Mouse (Mus musculus): ENCODE measurements at regions not wholly inside any gene's neighbourhood (a gene's known extent, or its start where the extent isn't known, plus 50 kb on each side); places are given as distances from the start of the nearest gene placed in this dataset.

- 71% methylated on average over 5 of the region's 5 CpGs for WGBS
- H3K4me1 ChIP-seq (ENCODE audit: control insufficient read depth, insufficient read depth, low read length): peaks cover 4% of the 10 kb centered on the region
- no peak for TF ChIP-seq CTCF (IDR thresholded peaks at IDR 0.05; ENCODE audit: control insufficient read depth, insufficient read depth, low read length)
- no peak for TF ChIP-seq POLR2A (IDR thresholded peaks at IDR 0.05; ENCODE audit: borderline replicate concordance, control insufficient read depth, low read depth, low read length)
- H3K27ac ChIP-seq (ENCODE audit: control insufficient read depth, insufficient read depth, low read depth, low read length, poor library complexity): no peak overlapping the region
- H3K4me3 ChIP-seq (replicated peaks; ENCODE audit: control insufficient read depth, low read depth, low read length): no peak overlapping the region
Observed at GRCm38 (mm10) chr2:174876886-174877285, 116.5 kb downstream of the Edn3 start.

DNA sequence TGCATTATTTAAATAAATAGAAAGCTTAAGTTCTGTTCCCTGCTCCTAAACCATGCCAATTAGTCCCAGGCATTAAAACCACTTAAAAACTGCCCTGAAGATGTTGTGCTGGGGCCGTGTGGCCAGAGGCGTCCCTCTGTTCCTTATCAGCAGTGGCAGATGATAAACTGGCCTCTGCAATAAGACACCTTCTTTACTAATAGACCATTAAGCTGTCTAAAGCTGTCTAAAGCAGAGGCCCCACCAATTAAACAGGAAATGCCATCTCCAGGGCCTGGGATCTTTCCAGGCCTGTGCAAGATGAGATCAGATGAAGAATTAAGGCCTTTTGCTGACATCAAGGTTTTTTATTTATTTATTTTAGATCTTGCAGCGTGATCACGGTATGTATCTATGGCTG, 118.6 kb downstream of the Edn3 start:
- Histone ChIP-seq H3K27ac (ENCODE audit: control insufficient read depth, insufficient read depth, low read depth, low read length, poor library complexity) (no peak overlapping the region), H3K4me1 (ENCODE audit: control insufficient read depth, insufficient read depth, low read length) (no peaks in the 10 kb centered on the region; the same call in 1 of the 2 replicates), H3K4me3 (replicated peaks; ENCODE audit: control insufficient read depth, low read depth, low read length) (no peak overlapping the region)
- TF ChIP-seq CTCF (IDR thresholded peaks at IDR 0.05; ENCODE audit: control insufficient read depth, insufficient read depth, low read length): no peak
- TF ChIP-seq POLR2A (IDR thresholded peaks at IDR 0.05; ENCODE audit: borderline replicate concordance, control insufficient read depth, low read depth, low read length): no peak
- WGBS: 76% methylated on average over 4 of the region's 4 CpGs

DNA sequence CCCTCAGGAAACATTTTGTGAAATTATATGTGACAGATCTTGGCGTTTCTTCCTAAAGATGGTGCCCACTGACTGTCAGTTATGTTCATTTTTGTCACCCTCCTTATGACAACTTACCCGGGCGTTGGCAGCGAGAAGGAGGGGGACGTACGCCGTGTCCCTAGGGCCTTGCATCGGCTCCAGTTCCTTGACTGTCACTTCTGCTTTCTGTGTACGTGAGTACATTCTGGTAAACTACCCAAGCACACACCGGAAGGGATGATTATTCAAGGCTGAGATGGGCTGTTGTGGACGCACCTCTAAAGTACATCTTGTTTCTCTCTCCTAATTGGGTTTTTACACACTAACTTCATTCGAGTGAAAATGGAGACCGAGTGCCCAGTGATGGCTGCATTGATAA, 120.2 kb downstream of the Edn3 start:
- WGBS: 39% methylated on average over 13 of the region's 13 CpGs
- TF ChIP-seq CTCF (IDR thresholded peaks at IDR 0.05; ENCODE audit: control insufficient read depth, insufficient read depth, low read length): no peak
- TF ChIP-seq POLR2A (IDR thresholded peaks at IDR 0.05; ENCODE audit: borderline replicate concordance, control insufficient read depth, low read depth, low read length): no peak; the same call in 1 of the 2 replicates
- Histone ChIP-seq H3K4me3 (replicated peaks; ENCODE audit: control insufficient read depth, low read depth, low read length) (no peak overlapping the region), H3K27ac (ENCODE audit: control insufficient read depth, insufficient read depth, low read depth, low read length, poor library complexity) (peak overlapping the region; percentile 18; the same call in 1 of the 2 replicates), H3K4me1 (ENCODE audit: control insufficient read depth, insufficient read depth, low read length) (no peaks in the 10 kb centered on the region; the same call in 1 of the 2 replicates)

GRCm38 (mm10) chr2:174884232-174885225, 124.1 kb downstream of the Edn3 start:
- Histone ChIP-seq H3K4me1 (ENCODE audit: control insufficient read depth, insufficient read depth, low read length) (no peaks in the 10 kb centered on the region; the same call in 1 of the 2 replicates), H3K4me3 (replicated peaks; ENCODE audit: control insufficient read depth, low read depth, low read length) (no peak overlapping the region), H3K27ac (ENCODE audit: control insufficient read depth, insufficient read depth, low read depth, low read length, poor library complexity) (no peak overlapping the region)
- 76% methylated on average over 19 of the region's 19 CpGs for WGBS
- no peak for TF ChIP-seq CTCF (IDR thresholded peaks at IDR 0.05; ENCODE audit: control insufficient read depth, insufficient read depth, low read length)
- no peak for TF ChIP-seq POLR2A (IDR thresholded peaks at IDR 0.05; ENCODE audit: borderline replicate concordance, control insufficient read depth, low read depth, low read length)

GRCm38 (mm10) chr2:174892658-174893057, 117.4 kb upstream of the Gm14444 start:
- H3K4me3 ChIP-seq (replicated peaks; ENCODE audit: control insufficient read depth, low read depth, low read length): no peak overlapping the region
- no peak overlapping the region for H3K27ac ChIP-seq (ENCODE audit: control insufficient read depth, insufficient read depth, low read depth, low read length, poor library complexity)
- H3K4me1 ChIP-seq (ENCODE audit: control insufficient read depth, insufficient read depth, low read length): no peaks in the 10 kb centered on the region
- TF ChIP-seq CTCF (IDR thresholded peaks at IDR 0.05; ENCODE audit: control insufficient read depth, insufficient read depth, low read length): no peak
- no peak for TF ChIP-seq POLR2A (IDR thresholded peaks at IDR 0.05; ENCODE audit: borderline replicate concordance, control insufficient read depth, low read depth, low read length)
- WGBS: 80% methylated on average over 7 of the region's 7 CpGs

GRCm38 (mm10) chr2:174897424-174897823, 112.6 kb upstream of the Gm14444 start:
- no peak overlapping the region for H3K4me3 ChIP-seq (replicated peaks; ENCODE audit: control insufficient read depth, low read depth, low read length)
- H3K27ac ChIP-seq (ENCODE audit: control insufficient read depth, insufficient read depth, low read depth, low read length, poor library complexity): no peak overlapping the region
- no peak for TF ChIP-seq CTCF (IDR thresholded peaks at IDR 0.05; ENCODE audit: control insufficient read depth, insufficient read depth, low read length)
- no peak for TF ChIP-seq POLR2A (IDR thresholded peaks at IDR 0.05; ENCODE audit: borderline replicate concordance, control insufficient read depth, low read depth, low read length)
- WGBS: 56% methylated on average over 8 of the region's 8 CpGs
- H3K4me1 ChIP-seq (ENCODE audit: control insufficient read depth, insufficient read depth, low read length): no peaks in the 10 kb centered on the region

DNA sequence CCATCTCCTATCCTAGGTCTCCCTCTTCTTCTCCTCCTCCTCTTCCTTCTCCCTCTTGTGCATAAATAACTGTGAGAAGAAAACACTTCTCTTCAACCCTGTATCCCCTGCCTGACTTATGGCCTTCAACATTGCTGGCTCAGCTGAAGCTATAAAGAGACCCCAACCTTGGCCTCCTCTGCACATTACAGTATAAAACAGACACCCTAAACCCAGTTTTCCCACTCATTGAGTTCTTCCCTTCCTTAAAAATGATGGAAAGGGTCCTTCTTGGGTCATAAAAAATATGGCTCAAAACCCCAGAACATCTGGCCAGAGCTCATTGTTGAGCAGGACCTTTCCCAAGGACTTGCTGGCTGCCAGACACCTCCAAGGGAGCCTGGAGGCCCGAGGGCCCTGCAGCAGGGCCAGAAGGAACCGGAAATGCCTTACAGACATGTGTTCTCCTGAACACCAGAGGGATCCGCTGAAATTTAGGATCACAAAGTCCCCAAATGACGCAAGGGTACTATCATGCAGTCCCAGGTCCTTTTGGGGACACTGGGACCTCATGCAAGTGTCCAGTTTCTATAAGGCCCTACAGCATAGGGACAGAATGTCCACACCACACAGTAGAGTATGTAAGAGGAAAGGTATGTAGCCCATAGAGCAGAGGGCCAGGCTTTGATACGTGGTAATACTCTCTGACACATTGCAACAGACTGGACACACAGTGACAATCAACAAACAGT, 109.9 kb upstream of the Gm14444 start:
- Histone ChIP-seq H3K27ac (ENCODE audit: control insufficient read depth, insufficient read depth, low read depth, low read length, poor library complexity) (no peak overlapping the region), H3K4me3 (replicated peaks; ENCODE audit: control insufficient read depth, low read depth, low read length) (no peak overlapping the region), H3K4me1 (ENCODE audit: control insufficient read depth, insufficient read depth, low read length) (no peaks in the 10 kb centered on the region)
- WGBS: 60% methylated on average over 5 of the region's 5 CpGs
- TF ChIP-seq POLR2A (IDR thresholded peaks at IDR 0.05; ENCODE audit: borderline replicate concordance, control insufficient read depth, low read depth, low read length): no peak
- no peak for TF ChIP-seq CTCF (IDR thresholded peaks at IDR 0.05; ENCODE audit: control insufficient read depth, insufficient read depth, low read length)

DNA sequence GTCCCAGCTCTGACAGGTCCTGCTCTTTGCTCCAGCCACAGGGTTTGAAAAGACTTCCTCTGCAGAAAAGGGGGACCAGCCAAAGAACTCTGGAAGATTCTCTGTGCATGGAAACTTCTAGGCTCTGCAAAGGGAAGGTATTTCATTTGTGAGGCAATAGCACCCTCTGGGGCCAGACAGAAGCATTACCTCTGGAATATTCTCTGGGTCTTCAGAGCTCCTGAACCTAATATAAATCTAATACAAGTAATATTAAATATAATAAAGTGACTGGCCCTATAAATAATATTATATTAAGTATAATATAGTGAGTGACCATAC, 109.4 kb upstream of the Gm14444 start:
- TF ChIP-seq CTCF (IDR thresholded peaks at IDR 0.05; ENCODE audit: control insufficient read depth, insufficient read depth, low read length): no peak
- no peak for TF ChIP-seq POLR2A (IDR thresholded peaks at IDR 0.05; ENCODE audit: borderline replicate concordance, control insufficient read depth, low read depth, low read length)
- H3K4me3 ChIP-seq (replicated peaks; ENCODE audit: control insufficient read depth, low read depth, low read length): no peak overlapping the region
- H3K27ac ChIP-seq (ENCODE audit: control insufficient read depth, insufficient read depth, low read depth, low read length, poor library complexity): no peak overlapping the region
- H3K4me1 ChIP-seq (ENCODE audit: control insufficient read depth, insufficient read depth, low read length): no peaks in the 10 kb centered on the region

All from bone marrow, adult 2 months (tissue).